Mouse (Mus musculus) liver, adult 2 months (tissue): Measurements from ENCODE around the gene Exoc3l4. TPM values are rescaled to one million over a fixed set of nuclear protein-coding genes. Genes with fewer than 3 reads are reported as not detected.

ENCODE experiments used
- DNase-seq: peaks from one replicate; pipeline ENCODE4 v3.0.0-alpha.2; 2011; ENCODE audit warnings: low read depth, low spot score; ENCODE audit errors: extremely low read depth
- H3K27ac ChIP-seq: fragments of 200-500 bp; replicated peaks from 2 replicates; pipeline ENCODE4 v1.5.1; 2012; ENCODE audit warnings: low read depth, mild to moderate bottlenecking, control low read depth, inconsistent platforms, low read length; ENCODE audit not compliant: insufficient read depth
- H3K27me3 ChIP-seq: fragments of 200-500 bp; 2 replicates; pipeline ENCODE4 v1.6.1; 2012; ENCODE audit warnings: mild to moderate bottlenecking, moderate library complexity, low read length, inconsistent platforms; ENCODE audit not compliant: control insufficient read depth, insufficient read depth
- H3K36me3 ChIP-seq: fragments of 200-500 bp; 2 replicates; pipeline ENCODE4 v1.6.1; 2012; ENCODE audit warnings: low read length, inconsistent platforms; ENCODE audit not compliant: control insufficient read depth, insufficient read depth
- H3K4me1 ChIP-seq: fragments of 200-500 bp; 2 replicates; pipeline ENCODE4 v1.6.1; 2011; ENCODE audit warnings: low read length; ENCODE audit not compliant: control insufficient read depth, insufficient read depth
- H3K4me3 ChIP-seq: fragments of 200-500 bp; 2 replicates; pipeline ENCODE4 v1.5.1; 2011; ENCODE audit warnings: low read depth, mild to moderate bottlenecking, control low read depth, low read length, moderate library complexity; ENCODE audit not compliant: insufficient read depth
- H3K79me2 ChIP-seq: fragments of 200-500 bp; 2 replicates; pipeline ENCODE4 v1.6.1; 2012; ENCODE audit warnings: inconsistent platforms, mild to moderate bottlenecking, low read length, moderate library complexity; ENCODE audit not compliant: control insufficient read depth, insufficient read depth
- H3K9ac ChIP-seq: fragments of 200-500 bp; 2 replicates; pipeline ENCODE4 v1.6.1; 2012; ENCODE audit warnings: low read depth, mild to moderate bottlenecking, control low read depth, inconsistent platforms, low read length
- CTCF ChIP-seq: fragments of 200-500 bp; IDR thresholded peaks from 2 replicates; pipeline ENCODE4 v1.5.1; 2011; ENCODE audit warnings: low read depth, low read length, control low read depth
- POLR2A ChIP-seq: fragments of 200-500 bp; IDR thresholded peaks from 2 replicates; pipeline ENCODE4 v1.6.1; 2011; ENCODE audit warnings: low read length, control low read depth; ENCODE audit not compliant: insufficient read depth; ENCODE audit errors: extremely low read depth
- WGBS: fragments of 180-500 bp; shearing (Covaris S2); methylation state at CpG from one replicate; pipeline ENCODE4 v1.1.7; 2018; 5-methylcytosine and 5-hydroxymethylcytosine counted together
- polyA plus RNA-seq: library from polyadenylated mRNA; depleted of rRNA; stranded (reverse); fragments of >200 nt; gene quantifications from 2 replicates; pipeline ENCODE4 v1.2.3, GENCODE M21; 2012
- total RNA-seq: library from RNA; depleted of rRNA; stranded (reverse); fragments of >200 nt; gene quantifications from 2 replicates; pipeline ENCODE4 v1.2.3, GENCODE M21; 2014

Exoc3l4 gene
- total and polyA plus RNA-seq, 2 experiments, result 1.0 to 3.4 TPM

GRCm38 (mm10) chr12:111413300-111413699 lies 3.5 kb upstream of the Exoc3l4 start:
- TF ChIP-seq POLR2A, result no peak
- TF ChIP-seq CTCF, result peak; percentile 99
- DNase-seq, result peak; percentile 68
- H3K4me1 ChIP-seq, result peaks cover 3% of the 10 kb centered on the region; the same call in 1 of the 2 replicates
- no peak overlapping the region for H3K9ac ChIP-seq
- no peak overlapping the region for H3K4me3 ChIP-seq
- H3K36me3 ChIP-seq, result no peaks in the 10 kb centered on the region
- no peaks in the 10 kb centered on the region for H3K79me2 ChIP-seq
- H3K27ac ChIP-seq, result no peak overlapping the region
- no peaks in the 10 kb centered on the region for H3K27me3 ChIP-seq
- WGBS, result 2% methylated on average over 21 of the region's 21 CpGs

- H3K27ac ChIP-seq, result no peak overlapping the region
- H3K36me3 ChIP-seq, result no peaks in the 10 kb centered on the region
- H3K27me3 ChIP-seq, result no peaks in the 10 kb centered on the region
- no peak overlapping the region for H3K4me3 ChIP-seq
- DNase-seq, result no peak
- H3K9ac ChIP-seq, result no peak overlapping the region
- TF ChIP-seq CTCF, result no peak
- TF ChIP-seq POLR2A, result no peak
- H3K4me1 ChIP-seq, result peaks cover 3% of the 10 kb centered on the region; the same call in 1 of the 2 replicates
- WGBS, result 84% methylated on average over 5 of the region's 5 CpGs
- no peaks in the 10 kb centered on the region for H3K79me2 ChIP-seq
Measured at GRCm38 (mm10) chr12:111419918-111420317, 3.1 kb downstream of the Exoc3l4 start.

- no peak overlapping the region for H3K27ac ChIP-seq
- no peaks in the 10 kb centered on the region for H3K79me2 ChIP-seq
- TF ChIP-seq CTCF, result no peak
- TF ChIP-seq POLR2A, result no peak
- DNase-seq, result no peak
- H3K9ac ChIP-seq, result no peak overlapping the region
- H3K4me3 ChIP-seq, result no peak overlapping the region
- no peaks in the 10 kb centered on the region for H3K36me3 ChIP-seq
- H3K4me1 ChIP-seq, result peaks cover 3% of the 10 kb centered on the region; the same call in 1 of the 2 replicates
- H3K27me3 ChIP-seq, result no peaks in the 10 kb centered on the region
- 68% methylated on average over 7 of the region's 7 CpGs for WGBS
Measured at GRCm38 (mm10) chr12:111420946-111421709, 4.3 kb downstream of the Exoc3l4 start.

- no peaks in the 10 kb centered on the region for H3K4me1 ChIP-seq
- no peak overlapping the region for H3K9ac ChIP-seq
- no peaks in the 10 kb centered on the region for H3K27me3 ChIP-seq
- no peaks in the 10 kb centered on the region for H3K79me2 ChIP-seq
- no peak overlapping the region for H3K27ac ChIP-seq
- TF ChIP-seq POLR2A (no peak), CTCF (no peak)
- WGBS, result 83% methylated on average over 5 of the region's 5 CpGs
- H3K4me3 ChIP-seq, result no peak overlapping the region
- H3K36me3 ChIP-seq, result no peaks in the 10 kb centered on the region
- no peak for DNase-seq
Measured at GRCm38 (mm10) chr12:111422852-111423251, 6.0 kb downstream of the Exoc3l4 start.

- Histone ChIP-seq H3K27me3 (no peaks in the 10 kb centered on the region), H3K79me2 (no peaks in the 10 kb centered on the region), H3K27ac (no peak overlapping the region), H3K4me1 (no peaks in the 10 kb centered on the region), H3K9ac (no peak overlapping the region), H3K36me3 (no peaks in the 10 kb centered on the region), H3K4me3 (no peak overlapping the region)
- TF ChIP-seq POLR2A, result no peak
- no peak for TF ChIP-seq CTCF
- 78% methylated on average over 43 of the region's 43 CpGs for WGBS
- no peak for DNase-seq
Measured at GRCm38 (mm10) chr12:111423570-111424129, 6.8 kb downstream of the Exoc3l4 start.

GRCm38 (mm10) chr12:111424547-111424946 lies 7.7 kb downstream of the Exoc3l4 start:
- Histone ChIP-seq H3K4me1 (no peaks in the 10 kb centered on the region), H3K9ac (no peak overlapping the region), H3K4me3 (no peak overlapping the region), H3K36me3 (no peaks in the 10 kb centered on the region), H3K79me2 (no peaks in the 10 kb centered on the region), H3K27me3 (no peaks in the 10 kb centered on the region), H3K27ac (no peak overlapping the region)
- DNase-seq, result no peak
- 79% methylated on average over 9 of the region's 9 CpGs for WGBS
- TF ChIP-seq CTCF, result no peak
